27 mouse cellular contexts compared by ENCODE assay signal in the genomic region with DNA sequence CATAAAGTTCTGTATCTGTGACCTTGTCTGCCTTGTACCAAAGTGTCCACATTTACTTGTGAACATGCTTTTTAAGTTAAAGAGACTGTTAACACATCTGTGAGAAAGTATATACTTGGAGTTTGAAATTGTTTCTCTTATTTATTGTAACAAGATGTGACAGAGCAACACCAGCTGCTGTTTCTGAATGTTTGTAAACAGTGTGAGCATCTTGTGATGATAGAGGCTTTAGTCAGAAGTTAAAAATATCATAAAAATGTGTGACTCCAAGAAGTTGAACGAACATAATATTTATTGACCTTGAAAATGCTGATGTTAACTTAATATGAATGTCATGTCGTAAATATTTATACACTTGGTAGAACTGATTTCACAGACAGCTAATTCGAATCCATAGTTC. TPM values are rescaled to one million over a fixed set of nuclear protein-coding genes. Genes with fewer than 3 reads are reported as not detected.
DNase-seq lines count a peak whose midpoint lies in the region; ATAC-seq and TF ChIP-seq lines count a peak whose summit lies in the region.
"Had no signal": no experiment of that assay in that cellular context is flagged by ENCODE, and none has a peak within 500 bp of the region (broad histone marks: within the 10 kb centered on the region; RNA-seq: fewer than 3 reads in every experiment).

No protein-coding gene starts in this region.

- peaks cover 11% of the 10 kb centered on the region for H3K4me1 ChIP-seq in lung, embryonic 15.5 days
- H3K4me1 ChIP-seq: embryonic facial prominence, embryonic 10.5 days; embryonic facial prominence, embryonic 13.5 days; forebrain, embryonic 12.5 days had no signal

- TF ChIP-seq CTCF in gastrocnemius, adult 2 months (IDR thresholded peaks at IDR 0.05), result no peak

- peak overlapping the region; percentile 86 for H3K27ac ChIP-seq in gastrocnemius, adult 2 months
- no peak overlapping the region for H3K27ac ChIP-seq in lung, embryonic 15.5 days
- H3K27ac ChIP-seq: embryonic facial prominence, embryonic 10.5 days; embryonic facial prominence, embryonic 13.5 days; forebrain, embryonic 12.5 days; forebrain, embryonic 15.5 days; heart, embryonic 15.5 days; hindbrain, embryonic 14.5 days had no signal

- intact Hi-C loops in gastrocnemius, adult 2 months (cut with DNase I), result no loop called here

- H3K36me3 ChIP-seq in lung, embryonic 15.5 days, result no peaks in the 10 kb centered on the region
- H3K36me3 ChIP-seq: embryonic facial prominence, embryonic 13.5 days; forebrain, embryonic 12.5 days; forebrain, embryonic 15.5 days; heart, embryonic 12.5 days; heart, embryonic 15.5 days had no signal

- no peaks in the 10 kb centered on the region for H3K9me3 ChIP-seq in lung, embryonic 15.5 days
- H3K9me3 ChIP-seq: embryonic facial prominence, embryonic 10.5 days; embryonic facial prominence, embryonic 13.5 days; forebrain, embryonic 12.5 days; forebrain, embryonic 15.5 days; heart, embryonic 12.5 days; heart, embryonic 15.5 days had no signal

- H3K4me2 ChIP-seq in lung, embryonic 15.5 days, result no peak overlapping the region
- H3K4me2 ChIP-seq: embryonic facial prominence, embryonic 13.5 days; forebrain, embryonic 12.5 days; forebrain, embryonic 15.5 days; heart, embryonic 12.5 days; heart, embryonic 15.5 days; hindbrain, embryonic 14.5 days had no signal

- no peaks in the 10 kb centered on the region for H3K27me3 ChIP-seq in lung, embryonic 15.5 days
- H3K27me3 ChIP-seq: embryonic facial prominence, embryonic 13.5 days; forebrain, embryonic 12.5 days; forebrain, embryonic 15.5 days; heart, embryonic 12.5 days; heart, embryonic 15.5 days had no signal

- WGBS in lung, embryonic 15.5 days, result 54% methylated on average over 3 of the region's 3 CpGs

- peak; percentile 69; the same call in 1 of the 2 replicates for ATAC-seq in lung, embryonic 15.5 days (ENCODE audit: borderline replicate concordance, extremely low read depth, low FRiP score, low TSS enrichment)
- ATAC-seq: activated CD4-positive, CD25-positive, alpha-beta regulatory T cell, adult 4 months; forebrain, embryonic 15.5 days had no signal

- H3K4me3 ChIP-seq in gastrocnemius, adult 2 months, result peak overlapping the region; percentile 11; the same call in 1 of the 2 replicates
- no peak overlapping the region for H3K4me3 ChIP-seq in lung, embryonic 15.5 days
- H3K4me3 ChIP-seq: embryonic facial prominence, embryonic 10.5 days; embryonic facial prominence, embryonic 13.5 days; erythroblast, embryonic 14.5 days; forebrain, embryonic 12.5 days; forebrain, embryonic 15.5 days; heart, embryonic 12.5 days; heart, embryonic 15.5 days had no signal

- DNase-seq in gastrocnemius, adult 2 months, result no peak
- DNase-seq in gastrocnemius, adult 8-10 months (ENCODE audit: low spot score in 2 of 2), result no peak
- DNase-seq in lung, postnatal 4 days, result no peak
- peak; percentile 18 for DNase-seq in lung, postnatal 10 days
- peak; percentile 13 for DNase-seq in skeletal muscle tissue, adult 2 months (ENCODE audit: low read depth, low spot score)
- no peak for DNase-seq in layer of hippocampus, postnatal 25 days (ENCODE audit: extremely low spot score in 1 of 2, low spot score in 1 of 2)
- DNase-seq: adrenal gland, adult 8-10 months; adrenal gland, postnatal 25 days; cerebellum, adult 11-12 months; cerebellum, adult 8-10 months; cerebellum, postnatal 10 days; cerebellum, postnatal 36 days; embryo, embryonic 11 days; gastrocnemius, postnatal 25 days; heart, adult 18-20 months; heart, postnatal 10 days; heart, postnatal 36 days had no signal

- no peak overlapping the region for H3K9ac ChIP-seq in lung, embryonic 15.5 days
- H3K9ac ChIP-seq: embryonic facial prominence, embryonic 13.5 days; forebrain, embryonic 12.5 days; forebrain, embryonic 15.5 days; heart, embryonic 12.5 days; heart, embryonic 15.5 days; hindbrain, embryonic 14.5 days had no signal

RNA-seq across cellular contexts. Expression of a gene that starts 19.7 kb away (rescaled TPM):
- 10 to 100 TPM; 47.0 to 54.5 TPM for total RNA-seq in gastrocnemius, adult 2 months (2021)
- total RNA-seq in gastrocnemius, adult 8-10 months (2022), result 10 to 100 TPM; 55.7 to 67.7 (median 59.6) TPM
- polyA plus RNA-seq in lung, embryonic 15.5 days (2015; fragmentation: Nextera tagmentation; extraction: Ambion mirVana), result 10.8 and 11.9 TPM in 2 replicates
- 10 to 100 TPM; 38.4 to 41.6 TPM for total RNA-seq in layer of hippocampus, postnatal 25 days (2021)

Comparison
In these comparisons a context has a peak if more than half of its experiments do, and no peak if none do; other contexts are left out.
1. DNase-seq: peak in lung, postnatal 10 days (single experiment) and skeletal muscle tissue, adult 2 months (single experiment); none in gastrocnemius, adult 2 months (single experiment), gastrocnemius, adult 8-10 months (0 of 2), lung, postnatal 4 days (0 of 2) and layer of hippocampus, postnatal 25 days (0 of 2).